Mouse (Mus musculus) left cerebral cortex, adult 8-10 months (tissue): Measurements from ENCODE around the gene Fzr1. TPM values are rescaled to one million over a fixed set of nuclear protein-coding genes. Genes with fewer than 3 reads are reported as not detected.

Source experiments
- microRNA-seq, 2 experiments: library from miRNA; unstranded; fragments of <30 nt; microRNA quantifications; one replicate each; pipeline ENCODE4 v1.2.0; 2022
- total RNA-seq, 4 experiments: library from RNA; stranded (reverse); gene quantifications; 2 replicates each; pipeline ENCODE4 v1.2.4; 2022

The Fzr1 gene
- total RNA-seq, 4 experiments from 2014 or later, result 66.8 to 73.4 (median 70.6) TPM

Small RNA genes within 50 kb of the gene (microRNA-seq; reads per million reads assigned to microRNA genes)
- gene Mir1191b, result 0.63 to 0.66 reads per million in 2 experiments
- 2.1 to 2.2 reads per million in 2 experiments for gene Mir6913

Other genes starting within 250 kb of the Fzr1 start
- 100 to 1,000 TPM; 106 to 115 (median 112) TPM for gene Zbtb7a, start 243.3 kb downstream of the Fzr1 start, total RNA-seq
- 10 to 100 TPM; 22.0 to 30.4 (median 27.9) TPM for gene Pias4, start 210.6 kb downstream of the Fzr1 start, total RNA-seq
- 100 to 1,000 TPM; 928 to 998 (median 954) TPM for gene Eef2, start 201.9 kb downstream of the Fzr1 start, total RNA-seq
- gene Dapk3, start 195.5 kb downstream of the Fzr1 start, total RNA-seq, result 10 to 100 TPM; 65.1 to 70.9 (median 68.9) TPM
- gene 4930442H23Rik, start 194.7 kb downstream of the Fzr1 start, total RNA-seq, result not detected
- gene Nmrk2, start 176.5 kb downstream of the Fzr1 start, total RNA-seq, result under 1 TPM in 1 of 4 experiments, not detected in 3; 0.18 TPM
- gene Atcay, start 147.7 kb downstream of the Fzr1 start, total RNA-seq, result 100 to 1,000 TPM; 165 to 189 (median 171) TPM
- 10 to 100 TPM; 58.4 to 65.1 (median 60.8) TPM for gene Zfr2, start 145.4 kb downstream of the Fzr1 start, total RNA-seq
- gene Matk, start 125.6 kb downstream of the Fzr1 start, total RNA-seq, result 100 to 1,000 TPM; 167 to 192 (median 183) TPM
- gene Mrpl54, start 111.6 kb downstream of the Fzr1 start, total RNA-seq, result 10 to 100 TPM; 39.8 to 51.5 (median 47.8) TPM
- 10 to 100 TPM; 24.3 to 38.6 (median 27.6) TPM for gene Apba3, start 111.6 kb downstream of the Fzr1 start, total RNA-seq
- gene Tjp3, start 86.9 kb downstream of the Fzr1 start, total RNA-seq, result under 1 TPM in 3 of 4 experiments, not detected in 1; 0.23 to 1.00 (median 0.27) TPM
- 100 to 1,000 TPM; 355 to 367 (median 361) TPM for gene Pip5k1c, start 85.6 kb downstream of the Fzr1 start, total RNA-seq
- gene Cactin, start 57.4 kb downstream of the Fzr1 start, total RNA-seq, result 10 to 100 TPM; 27.7 to 30.9 (median 29.2) TPM
- gene Tbxa2r, start 49.8 kb downstream of the Fzr1 start, total RNA-seq, result 1 to 10 TPM in 2 of 4 experiments, under 1 TPM in 2; 0.63 to 1.3 (median 0.93) TPM
- gene Gipc3, start 35.2 kb downstream of the Fzr1 start, total RNA-seq, result 1 to 10 TPM; 2.0 to 2.3 (median 2.2) TPM
- 10 to 100 TPM; 20.2 to 31.9 (median 27.2) TPM for gene Hmg20b, start 28.0 kb downstream of the Fzr1 start, total RNA-seq
- gene Mfsd12, start 21.0 kb downstream of the Fzr1 start, total RNA-seq, result 10 to 100 TPM; 36.8 to 42.2 (median 37.9) TPM
- 1 to 10 TPM in 3 of 4 experiments, under 1 TPM in 1; 0.77 to 2.4 (median 1.2) TPM for gene 4930404N11Rik, start 12.7 kb downstream of the Fzr1 start, total RNA-seq
- 10 to 100 TPM; 81.4 to 89.7 (median 85.5) TPM for gene Dohh, start 5.9 kb upstream of the Fzr1 start, total RNA-seq
- 1 to 10 TPM; 2.0 to 5.2 (median 4.0) TPM for gene Gm48551, start 6.0 kb upstream of the Fzr1 start, total RNA-seq
- gene Gm48552, start 10.5 kb upstream of the Fzr1 start, total RNA-seq, result 1 to 10 TPM; 2.5 to 3.3 (median 2.6) TPM
- 1 to 10 TPM in 2 of 4 experiments, under 1 TPM in 2; 0.50 to 1.6 (median 0.84) TPM for gene Smim24, start 14.5 kb upstream of the Fzr1 start, total RNA-seq
- 10 to 100 TPM; 83.3 to 98.1 (median 85.4) TPM for gene Nfic, start 77.1 kb upstream of the Fzr1 start, total RNA-seq
- 100 to 1,000 TPM; 229 to 265 (median 242) TPM for gene Celf5, start 104.2 kb upstream of the Fzr1 start, total RNA-seq
- gene Ncln, start 117.9 kb upstream of the Fzr1 start, total RNA-seq, result 10 to 100 TPM; 70.9 to 91.6 (median 73.7) TPM
- 1 to 10 TPM in 2 of 4 experiments, under 1 TPM in 2; 0.41 to 1.2 (median 0.89) TPM for gene S1pr4, start 121.6 kb upstream of the Fzr1 start, total RNA-seq
- gene Gna15, start 145.7 kb upstream of the Fzr1 start, total RNA-seq, result 1 to 10 TPM; 3.4 to 6.1 (median 5.3) TPM
- 100 to 1,000 TPM in 3 of 4 experiments, 10 to 100 TPM in 1; 99.3 to 110 (median 101) TPM for gene Gna11, start 166.7 kb upstream of the Fzr1 start, total RNA-seq
- gene Aes, start 181.0 kb upstream of the Fzr1 start, total RNA-seq, result 100 to 1,000 TPM; 719 to 760 (median 743) TPM
- gene Tle2, start 196.0 kb upstream of the Fzr1 start, total RNA-seq, result 10 to 100 TPM; 36.2 to 42.3 (median 39.2) TPM
- gene Tle6, start 222.6 kb upstream of the Fzr1 start, total RNA-seq, result 10 to 100 TPM; 10.3 to 17.2 (median 14.0) TPM
- 1 to 10 TPM; 3.3 to 5.4 (median 3.9) TPM for gene BC025920, start 227.8 kb upstream of the Fzr1 start, total RNA-seq
- 10 to 100 TPM; 21.8 to 27.9 (median 25.2) TPM for gene Sirt6, start 249.3 kb upstream of the Fzr1 start, total RNA-seq